Mouse (Mus musculus) frontal cortex, postnatal 10 days (tissue): Measurements from ENCODE around the gene Abi3bp.

Experiments used
- DNase-seq, 2 experiments: peaks; one replicate each; pipeline ENCODE4 v3.0.0; 2022; ENCODE audit warnings: low spot score in 2 of 2, mixed read lengths in 1 of 2

Abi3bp gene

GRCm38 (mm10) chr16:56503941-56504340, 26.3 kb downstream of the Abi3bp start:
- DNase-seq, result no peak

- DNase-seq, result no peak
These were observed 40.3 kb downstream of the Abi3bp start for GRCm38 (mm10) chr16:56518024-56518423.

DNA sequence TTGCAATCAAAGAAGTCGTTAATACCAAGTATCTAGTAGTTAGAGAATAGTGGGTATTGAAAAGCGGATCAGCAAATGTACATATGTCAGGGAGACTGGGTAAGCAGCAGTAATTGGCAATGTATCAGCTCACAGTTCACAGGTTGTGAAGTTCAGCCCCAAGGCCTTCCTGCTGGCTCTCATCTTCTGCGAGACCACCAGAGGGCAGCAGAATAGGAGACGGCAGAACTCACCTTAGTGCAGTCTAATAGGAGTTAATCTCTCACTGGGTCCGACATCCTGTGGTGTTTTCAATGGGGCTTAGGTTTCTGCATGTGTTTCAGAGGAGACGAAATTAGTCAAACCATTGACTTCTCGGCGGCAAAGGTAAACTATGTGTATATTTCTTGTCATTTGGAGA, 46.7 kb downstream of the Abi3bp start:
- DNase-seq, result no peak

DNA sequence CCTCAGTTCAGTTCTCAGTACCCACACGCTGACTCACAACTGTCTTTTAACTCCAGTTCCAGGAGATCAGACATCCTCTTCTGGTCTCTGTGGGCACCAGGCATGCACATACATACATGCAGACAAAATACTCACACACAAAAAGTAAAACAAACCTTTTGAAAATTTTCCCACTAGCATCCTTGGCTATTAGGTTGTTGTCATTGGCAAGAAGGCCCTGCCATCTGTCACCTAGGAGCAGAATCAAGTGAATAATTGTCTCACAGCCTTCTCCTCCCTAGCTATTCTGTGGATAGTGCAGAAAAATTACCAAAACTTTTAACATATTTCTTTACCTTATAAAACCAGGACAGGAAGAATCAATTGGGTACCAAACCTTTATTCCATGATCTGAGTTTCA, 48.8 kb downstream of the Abi3bp start:
- DNase-seq, result no peak

DNA sequence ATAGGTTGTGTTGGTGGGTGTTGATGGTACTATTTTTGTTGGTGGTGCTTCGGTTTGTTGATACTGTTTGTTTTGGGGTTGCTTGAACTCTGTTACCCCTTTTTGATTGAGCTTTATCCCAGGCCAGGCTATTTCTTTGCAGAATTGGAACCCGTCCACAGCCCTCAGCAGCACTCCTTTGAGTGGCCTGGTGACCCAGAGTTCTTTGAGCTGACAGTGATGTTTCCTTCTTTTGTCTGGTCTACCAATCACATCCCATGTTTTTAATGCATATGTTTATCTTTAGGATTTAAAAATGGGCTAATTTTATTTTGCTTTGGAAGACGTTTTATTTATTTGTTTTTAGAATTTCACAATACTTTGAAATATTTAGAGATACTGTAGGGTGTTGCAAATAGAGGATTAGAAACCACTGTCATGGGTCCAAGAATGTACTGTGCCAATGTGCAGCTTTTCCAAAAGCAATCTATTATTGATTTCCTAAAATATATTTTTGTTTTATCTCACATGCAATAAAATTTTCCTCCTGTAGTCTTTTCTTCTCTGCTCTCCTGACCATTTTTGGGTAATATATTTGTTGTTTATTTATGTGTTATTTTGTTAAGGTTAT, 50.5 kb downstream of the Abi3bp start:
- DNase-seq, result no peak

DNA sequence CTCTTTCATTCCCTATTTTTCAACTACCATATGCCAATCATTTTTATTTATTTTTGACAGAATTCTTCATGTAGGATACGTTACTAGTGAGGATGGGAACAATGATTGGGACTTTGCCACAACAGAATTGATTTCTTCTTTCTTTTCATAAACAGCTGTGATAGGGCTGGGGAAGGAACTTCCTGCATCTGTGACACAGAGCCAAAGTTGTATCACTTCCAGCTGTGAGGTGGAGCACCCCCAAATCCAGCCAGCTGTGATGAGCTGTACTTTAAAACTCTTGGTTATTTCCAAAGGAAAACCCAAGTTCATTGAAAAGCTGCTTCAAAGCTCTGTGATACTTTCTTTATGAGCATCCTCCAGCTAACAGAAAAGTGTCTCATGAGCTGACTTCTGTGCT, 101.9 kb downstream of the Abi3bp start:
- no peak for DNase-seq

DNA sequence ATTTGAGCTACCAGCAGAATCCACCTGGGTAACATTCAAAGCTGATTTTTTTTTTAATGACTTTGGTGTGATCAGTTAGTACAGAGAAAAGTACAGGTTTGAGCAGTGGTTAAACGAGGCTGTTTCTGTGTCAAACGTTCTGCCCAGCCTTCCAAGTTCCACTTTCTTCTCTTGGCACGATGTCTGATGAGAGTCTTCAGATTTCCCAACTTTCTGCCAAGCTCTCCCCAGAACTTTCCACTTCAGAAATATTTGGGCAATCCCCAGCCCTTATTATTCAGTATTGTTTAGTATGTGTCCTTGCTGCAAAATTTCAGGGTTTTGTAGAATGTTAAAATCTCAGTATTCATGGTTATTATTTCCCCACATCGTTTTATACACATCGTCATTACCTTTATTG, 115.9 kb downstream of the Abi3bp start:
- DNase-seq, result no peak

DNA sequence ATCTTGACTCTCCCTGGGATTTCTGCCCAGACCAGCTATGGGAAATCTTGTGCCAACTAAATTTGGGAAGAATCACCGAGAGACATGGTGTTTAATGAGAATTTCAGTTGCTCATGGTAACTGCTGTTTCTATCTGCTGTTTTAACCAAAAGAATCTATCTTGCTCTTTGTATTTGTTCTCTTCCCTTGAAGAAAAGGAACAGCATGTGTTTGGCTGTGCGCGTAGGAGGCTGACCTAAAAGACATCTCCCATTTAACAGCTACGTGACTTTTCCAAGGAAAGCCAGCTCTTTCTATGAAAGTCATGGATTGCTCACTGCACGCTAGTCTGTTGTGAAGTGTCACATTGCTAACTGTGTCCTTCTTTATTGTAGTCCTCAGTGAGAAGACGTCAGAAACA, 117.2 kb downstream of the Abi3bp start:
- DNase-seq, result no peak

- no peak for DNase-seq
These were observed 120.7 kb downstream of the Abi3bp start for GRCm38 (mm10) chr16:56598427-56598826.

GRCm38 (mm10) chr16:56602394-56602793, 124.7 kb downstream of the Abi3bp start:
- no peak for DNase-seq

DNA sequence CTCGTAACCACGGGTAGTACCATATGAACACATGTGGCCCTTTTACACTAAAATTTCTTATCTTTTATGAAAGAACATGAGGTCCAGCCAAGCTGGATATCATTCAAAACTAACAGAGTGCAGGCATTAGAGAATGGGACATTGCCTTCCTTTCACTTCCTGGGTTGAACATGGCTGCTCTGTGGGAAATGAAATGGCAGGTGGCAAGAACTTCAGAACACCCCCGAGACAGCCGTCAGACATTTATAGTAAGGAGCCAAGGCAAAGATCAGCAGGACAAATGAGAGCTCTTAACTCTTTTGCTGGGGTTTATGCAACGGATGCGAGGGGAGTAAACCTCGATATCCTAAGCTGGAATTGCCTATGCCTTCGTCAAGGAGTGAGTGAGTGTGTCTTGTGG, 132.9 kb downstream of the Abi3bp start:
- no peak for DNase-seq

DNA sequence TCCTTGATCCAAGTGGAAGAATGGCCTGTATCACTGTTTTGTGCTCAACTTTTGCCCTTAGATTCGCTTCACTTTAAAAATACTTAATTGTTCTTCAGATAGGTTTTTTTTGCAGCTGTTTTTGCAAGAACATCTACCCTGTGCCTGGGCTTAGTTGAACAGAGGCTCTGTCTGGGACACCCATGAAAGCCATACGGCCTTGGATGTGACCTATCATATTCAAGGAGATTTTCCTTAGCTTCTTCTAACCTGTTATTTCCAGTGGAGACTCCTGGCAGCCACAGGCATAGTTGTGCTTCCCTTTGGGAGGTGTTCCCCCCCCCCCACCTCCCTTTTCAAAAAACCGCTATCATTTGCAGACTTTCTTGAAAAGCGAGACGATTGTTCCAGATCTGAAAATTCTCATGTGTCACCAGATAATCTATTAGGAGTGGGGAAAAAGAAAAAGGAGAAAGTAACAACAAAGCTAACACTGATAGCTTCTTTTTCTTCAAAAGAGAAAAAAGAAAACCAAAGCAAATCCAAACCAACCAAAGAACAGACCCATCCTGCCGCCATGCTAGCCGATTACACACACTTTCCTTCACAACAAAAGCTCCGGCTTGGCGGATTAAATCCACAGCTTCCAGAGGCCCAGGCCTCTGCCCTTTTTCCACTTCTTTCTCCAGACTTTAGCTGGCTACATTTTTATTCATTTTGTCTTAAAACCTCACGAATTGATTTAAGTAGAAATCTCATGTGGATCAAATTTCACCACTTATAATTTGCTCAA, 133.6 kb downstream of the Abi3bp start:
- no peak for DNase-seq

GRCm38 (mm10) chr16:56638544-56638943, 160.9 kb downstream of the Abi3bp start:
- DNase-seq, result no peak

DNA sequence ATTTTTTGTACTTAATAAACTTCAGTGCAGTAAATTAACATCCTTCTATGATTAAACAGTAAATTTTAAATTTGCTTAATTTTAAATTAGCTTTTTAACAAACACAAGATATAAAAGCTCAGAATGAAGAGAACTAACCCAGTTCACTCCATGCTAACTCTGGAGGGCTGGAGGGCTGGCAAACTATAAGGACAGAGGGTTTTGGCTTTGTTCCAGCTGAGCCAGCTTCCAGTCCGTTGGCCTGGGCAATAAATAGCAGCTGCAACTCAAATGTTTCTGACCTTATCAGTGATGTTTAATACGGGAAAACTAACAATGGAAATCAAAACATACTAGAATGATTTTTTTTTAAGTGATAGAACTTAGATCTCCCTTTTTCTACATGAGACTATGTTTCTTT, 167.6 kb downstream of the Abi3bp start:
- no peak for DNase-seq

GRCm38 (mm10) chr16:56646382-56647172, 168.9 kb downstream of the Abi3bp start:
- DNase-seq, result no peak

GRCm38 (mm10) chr16:56655193-56655910, 177.7 kb downstream of the Abi3bp start:
- no peak for DNase-seq

DNA sequence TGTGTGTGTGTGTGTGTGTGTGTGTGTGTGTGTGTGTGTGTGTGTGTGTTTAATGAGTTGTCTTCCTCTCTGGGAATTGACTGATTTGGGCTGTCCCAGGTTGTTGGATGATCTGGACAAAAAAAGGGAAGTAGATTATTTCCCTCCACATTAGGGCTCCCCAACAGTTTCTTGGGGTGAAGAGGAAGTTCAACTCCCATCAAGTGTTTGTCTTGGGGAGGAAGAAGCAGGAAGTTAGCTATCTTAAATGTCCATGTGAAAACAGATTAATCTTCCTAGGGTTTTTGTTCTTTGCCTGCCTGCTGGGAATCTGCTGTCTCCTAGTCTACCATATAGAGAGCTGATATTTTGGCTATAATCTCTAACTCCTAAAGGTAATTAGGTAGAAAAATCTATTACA, 181.2 kb downstream of the Abi3bp start:
- no peak for DNase-seq

- no peak for DNase-seq
These were observed 191.8 kb downstream of the Abi3bp start for GRCm38 (mm10) chr16:56669520-56669919.

GRCm38 (mm10) chr16:56670941-56671340, 193.3 kb downstream of the Abi3bp start:
- no peak for DNase-seq

GRCm38 (mm10) chr16:56673420-56673819, 195.7 kb downstream of the Abi3bp start:
- no peak for DNase-seq

- peak in 1 of 2 experiments; percentile 8 for DNase-seq
These were observed 199.5 kb downstream of the Abi3bp start for GRCm38 (mm10) chr16:56677146-56677545.

DNA sequence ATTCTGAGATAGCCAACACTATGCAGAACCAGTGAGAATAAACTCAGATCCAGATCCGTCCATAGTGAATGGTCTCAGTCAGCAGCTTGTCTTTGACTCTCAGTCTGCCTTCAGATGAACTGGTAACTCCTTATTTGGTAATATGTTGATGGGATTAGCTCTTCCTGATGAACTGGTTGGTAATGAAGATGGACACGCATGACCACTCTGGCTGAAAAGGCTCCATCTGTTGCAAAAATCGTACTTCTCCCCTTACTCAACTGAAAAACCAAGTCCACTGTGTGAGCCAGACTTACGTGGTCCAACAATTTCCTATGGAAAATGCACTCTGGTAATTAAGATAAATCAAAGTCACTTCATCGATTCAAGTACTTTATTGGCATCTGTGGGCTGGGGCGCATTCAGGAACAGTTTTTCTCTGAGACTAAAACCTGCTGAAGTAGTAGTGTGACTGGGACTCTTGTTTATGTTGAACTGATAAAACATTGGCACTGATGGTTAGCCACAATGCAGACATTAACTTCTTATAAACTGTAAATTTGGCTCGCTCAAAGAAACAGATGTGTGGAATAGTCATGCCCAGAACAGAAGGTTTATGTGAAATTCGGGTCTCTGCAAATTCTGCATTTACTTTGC, 203.4 kb downstream of the Abi3bp start:
- no peak for DNase-seq
